Mouse (Mus musculus) intestine, embryonic 14.5 days (tissue): ENCODE measurements around the gene G430095P16Rik. TPM values are rescaled to one million over a fixed set of nuclear protein-coding genes. Genes with fewer than 3 reads are reported as not detected.

Experiments
- ATAC-seq: fragments of 200-750 bp; cut with Nextera tagmentation; replicated peaks from 2 replicates; pipeline ENCODE4 v1.8.0; 2017; ENCODE audit warnings: low read depth, moderate number of reproducible peaks, moderate TSS enrichment, moderate library complexity; ENCODE audit not compliant: low FRiP score, low TSS enrichment
- DNase-seq: peaks from one replicate; pipeline ENCODE4 v3.0.0-alpha.2; 2018; ENCODE audit warnings: low spot score
- H3K27ac ChIP-seq: fragments of 300-500 bp; sonication (generic); 2 replicates; pipeline ENCODE4 v1.5.1; 2014; ENCODE audit warnings: low read depth, mild to moderate bottlenecking, control low read depth
- H3K27me3 ChIP-seq: fragments of 300-500 bp; sonication (generic); replicated peaks from 2 replicates; pipeline ENCODE4 v1.6.1; 2014; ENCODE audit warnings: low read length, control low read depth; ENCODE audit not compliant: control insufficient read depth, insufficient read depth
- H3K36me3 ChIP-seq: fragments of 300-500 bp; sonication (generic); 2 replicates; pipeline ENCODE4 v1.6.1; 2014; ENCODE audit warnings: low read length, control low read depth; ENCODE audit not compliant: control insufficient read depth, insufficient read depth
- H3K4me1 ChIP-seq: fragments of 300-500 bp; sonication (generic); replicated peaks from 2 replicates; pipeline ENCODE4 v1.6.1; 2014; ENCODE audit warnings: low read length, control low read depth, mixed read lengths; ENCODE audit not compliant: control insufficient read depth, insufficient read depth
- H3K4me2 ChIP-seq: fragments of 300-500 bp; sonication (generic); 2 replicates; pipeline ENCODE4 v1.6.1; 2014; ENCODE audit warnings: low read length
- H3K4me3 ChIP-seq: fragments of 300-500 bp; sonication (generic); 2 replicates; pipeline ENCODE4 v1.5.1; 2014; ENCODE audit warnings: low read depth, low read length, control low read depth, mixed read lengths
- H3K9ac ChIP-seq: fragments of 300-500 bp; sonication (generic); 2 replicates; pipeline ENCODE4 v1.6.1; 2014; ENCODE audit warnings: mild to moderate bottlenecking, low read length
- H3K9me3 ChIP-seq: fragments of 300-500 bp; sonication (generic); 2 replicates; pipeline ENCODE4 v1.6.1; 2016; ENCODE audit warnings: low read length, control low read depth; ENCODE audit not compliant: control insufficient read depth
- WGBS: fragments of 180-500 bp; shearing (Covaris S2); extraction: QIAGEN DNeasy Blood & Tissue Kit; methylation state at CpG from one replicate; pipeline ENCODE4 v1.1.7; 2014; 5-methylcytosine and 5-hydroxymethylcytosine counted together
- polyA plus RNA-seq: library from polyadenylated mRNA; unstranded; fragments of >200 nt; fragmentation: Nextera tagmentation; extraction: Ambion mirVana; gene quantifications from 2 replicates; pipeline ENCODE4 v1.2.1, GENCODE M21; 2014

G430095P16Rik gene
- polyA plus RNA-seq, 1 experiment from 2014 or later, result 3.3 TPM

DNA sequence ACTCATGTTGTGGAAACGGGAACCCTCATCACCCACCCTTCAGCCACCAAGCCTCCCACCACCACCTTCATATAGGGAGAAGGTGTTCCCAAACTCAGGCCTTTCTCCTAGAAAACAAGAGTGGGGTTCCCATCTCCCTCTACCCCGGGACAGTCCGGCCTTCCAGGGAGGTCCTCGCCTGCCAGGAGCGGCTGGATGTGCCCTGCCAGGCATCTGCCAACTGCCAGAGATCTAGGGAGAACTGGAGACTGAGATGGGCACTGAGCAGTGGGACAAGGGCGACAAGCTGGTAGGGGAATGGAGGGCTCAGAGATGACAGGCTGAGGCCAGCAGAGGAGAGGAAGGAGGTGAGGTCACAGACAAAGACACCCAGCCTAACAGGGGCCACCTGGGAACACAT is 11.2 kb downstream of the G430095P16Rik start:
- H3K27me3 ChIP-seq, result peaks cover 25% of the 10 kb centered on the region; the same call in 1 of the 2 replicates
- no peak overlapping the region for H3K27ac ChIP-seq
- H3K9me3 ChIP-seq, result no peaks in the 10 kb centered on the region
- H3K4me3 ChIP-seq, result no peak overlapping the region
- DNase-seq, result no peak
- no peak for ATAC-seq
- no peak overlapping the region for H3K4me2 ChIP-seq
- H3K4me1 ChIP-seq, result peaks cover 25% of the 10 kb centered on the region
- WGBS, result 85% methylated on average over 6 of the region's 6 CpGs
- H3K36me3 ChIP-seq, result no peaks in the 10 kb centered on the region
- H3K9ac ChIP-seq, result no peak overlapping the region

- H3K27me3 ChIP-seq, result peaks cover 31% of the 10 kb centered on the region
- no peaks in the 10 kb centered on the region for H3K36me3 ChIP-seq
- H3K4me2 ChIP-seq, result no peak overlapping the region
- H3K4me1 ChIP-seq, result peaks cover 25% of the 10 kb centered on the region
- H3K27ac ChIP-seq, result no peak overlapping the region
- 79% methylated on average over 2 of the region's 2 CpGs for WGBS
- H3K9me3 ChIP-seq, result no peaks in the 10 kb centered on the region
- DNase-seq (no peak), ATAC-seq (no peak)
- H3K9ac ChIP-seq, result no peak overlapping the region
- H3K4me3 ChIP-seq, result no peak overlapping the region
These were observed 11.9 kb downstream of the G430095P16Rik start for GRCm38 (mm10) chr8:84734680-84735079.

DNA sequence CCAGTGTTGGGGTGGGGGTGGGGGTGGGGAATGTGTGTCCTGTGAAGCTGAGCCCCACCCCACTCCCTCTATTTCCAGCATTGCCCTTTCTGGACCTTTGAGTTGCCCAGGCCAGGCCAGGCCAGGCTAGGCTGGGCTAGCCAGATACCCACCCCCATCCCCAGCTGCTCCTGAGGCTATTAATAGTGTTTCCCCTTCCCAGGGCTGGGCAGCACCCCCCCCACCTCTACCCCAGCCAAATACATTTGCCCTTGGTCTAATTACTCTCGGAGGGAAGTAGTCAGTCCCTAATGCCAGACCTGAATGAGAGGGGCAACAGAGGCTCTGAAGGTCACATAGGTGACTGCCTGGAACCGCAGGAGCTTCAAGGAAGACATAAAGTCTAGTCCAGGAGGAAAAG is 12.8 kb downstream of the G430095P16Rik start:
- H3K36me3 ChIP-seq, result no peaks in the 10 kb centered on the region
- no peak overlapping the region for H3K4me2 ChIP-seq
- ATAC-seq (no peak), DNase-seq (no peak)
- H3K4me3 ChIP-seq, result no peak overlapping the region
- peaks cover 29% of the 10 kb centered on the region for H3K4me1 ChIP-seq
- 28% methylated on average over 2 of the region's 2 CpGs for WGBS
- H3K27me3 ChIP-seq, result peaks cover 31% of the 10 kb centered on the region
- no peak overlapping the region for H3K9ac ChIP-seq
- no peaks in the 10 kb centered on the region for H3K9me3 ChIP-seq
- no peak overlapping the region for H3K27ac ChIP-seq

DNA sequence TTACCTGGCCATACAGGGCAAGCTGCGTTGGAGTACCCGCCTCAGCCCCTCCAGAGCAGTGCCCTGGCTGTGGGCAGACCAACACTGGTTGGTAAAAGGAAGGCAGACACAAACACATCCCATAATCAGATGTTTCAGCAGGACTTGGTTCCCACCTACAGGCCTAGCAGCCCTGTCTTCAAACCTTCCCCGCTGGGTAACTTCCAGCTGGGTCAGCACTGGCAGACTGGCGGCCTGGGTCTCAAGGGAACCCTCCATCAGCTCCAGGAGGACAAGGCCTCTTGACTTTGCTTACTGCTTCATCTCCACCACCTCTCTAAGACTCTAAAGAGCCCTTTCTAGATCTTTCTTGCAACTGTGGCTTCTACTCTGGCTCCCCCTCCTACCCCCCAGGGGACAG is 13.7 kb downstream of the G430095P16Rik start:
- H3K9me3 ChIP-seq, result no peaks in the 10 kb centered on the region
- WGBS, result 88% methylated on average over 4 of the region's 4 CpGs
- no peak overlapping the region for H3K9ac ChIP-seq
- peaks cover 31% of the 10 kb centered on the region for H3K27me3 ChIP-seq
- no peak overlapping the region for H3K27ac ChIP-seq
- DNase-seq (no peak), ATAC-seq (no peak)
- no peaks in the 10 kb centered on the region for H3K36me3 ChIP-seq
- peaks cover 29% of the 10 kb centered on the region for H3K4me1 ChIP-seq
- H3K4me2 ChIP-seq, result no peak overlapping the region
- no peak overlapping the region for H3K4me3 ChIP-seq

- peak; percentile 92 for DNase-seq
- no peak overlapping the region for H3K27ac ChIP-seq
- peaks cover 29% of the 10 kb centered on the region for H3K4me1 ChIP-seq
- H3K4me3 ChIP-seq, result 0 out of 2 replicates have a peak overlapping the region, but pooled peaks have one; percentile 6
- H3K4me2 ChIP-seq, result peak overlapping the region; percentile 20; the same call in 1 of the 2 replicates
- no peak overlapping the region for H3K9ac ChIP-seq
- ATAC-seq, result peak; percentile 41
- H3K9me3 ChIP-seq, result no peaks in the 10 kb centered on the region
- peaks cover 34% of the 10 kb centered on the region for H3K27me3 ChIP-seq
- WGBS, result 3% methylated on average over 16 of the region's 16 CpGs
- H3K36me3 ChIP-seq, result no peaks in the 10 kb centered on the region
These were observed 14.8 kb downstream of the G430095P16Rik start for GRCm38 (mm10) chr8:84737608-84738007.

- Histone ChIP-seq H3K4me2 (no peak overlapping the region; the same call in 1 of the 2 replicates), H3K9me3 (no peaks in the 10 kb centered on the region), H3K9ac (no peak overlapping the region), H3K36me3 (no peaks in the 10 kb centered on the region), H3K27me3 (peaks cover 34% of the 10 kb centered on the region), H3K27ac (no peak overlapping the region), H3K4me1 (peaks cover 29% of the 10 kb centered on the region), H3K4me3 (no peak overlapping the region)
- ATAC-seq (no peak), DNase-seq (no peak)
- WGBS, result 30% methylated on average over 10 of the region's 10 CpGs
These were observed 15.5 kb downstream of the G430095P16Rik start for GRCm38 (mm10) chr8:84738266-84738665.

DNA sequence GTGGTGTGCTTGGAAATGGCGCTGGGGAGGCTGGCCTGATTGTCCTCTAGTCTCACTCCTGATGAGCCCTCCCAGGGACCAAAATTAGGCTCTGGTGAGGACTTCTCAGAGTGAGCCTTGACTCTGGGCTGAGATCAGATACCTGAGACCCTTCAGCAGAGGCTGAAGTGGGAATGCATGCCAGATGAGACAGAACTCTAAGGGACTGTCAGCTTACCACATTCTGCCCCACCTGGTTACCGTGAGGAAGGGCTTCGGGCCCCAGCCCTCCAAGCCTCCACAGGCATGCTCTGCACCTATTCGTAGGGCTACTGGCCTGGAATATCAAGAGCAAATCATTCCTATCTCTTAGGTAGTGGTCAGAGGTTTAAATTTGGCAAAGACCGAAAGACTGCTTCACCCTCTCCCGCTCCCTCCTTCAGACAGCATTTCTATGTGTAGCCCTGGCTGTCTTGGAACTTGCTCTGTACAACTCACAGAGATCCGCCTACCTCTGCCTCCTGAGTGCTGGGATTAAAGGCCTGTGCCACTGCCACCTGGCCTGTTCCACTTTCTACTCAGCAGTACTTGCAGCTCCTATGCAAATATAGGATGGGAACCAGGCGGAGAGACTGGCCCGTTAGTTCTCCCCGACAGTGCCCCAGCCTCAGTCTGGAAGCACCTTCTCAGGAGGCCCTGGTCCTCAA is 16.1 kb downstream of the G430095P16Rik start:
- H3K9ac ChIP-seq, result no peak overlapping the region
- H3K4me2 ChIP-seq, result no peak overlapping the region
- H3K4me3 ChIP-seq, result no peak overlapping the region
- WGBS, result 59% methylated on average over 10 of the region's 10 CpGs
- ATAC-seq (no peak), DNase-seq (no peak)
- H3K27ac ChIP-seq, result no peak overlapping the region
- no peaks in the 10 kb centered on the region for H3K36me3 ChIP-seq
- H3K4me1 ChIP-seq, result peaks cover 34% of the 10 kb centered on the region
- H3K9me3 ChIP-seq, result no peaks in the 10 kb centered on the region
- H3K27me3 ChIP-seq, result peaks cover 31% of the 10 kb centered on the region

- no peak overlapping the region for H3K27ac ChIP-seq
These were observed 16.6 kb downstream of the G430095P16Rik start for GRCm38 (mm10) chr8:84739401-84739742.

More at GRCm38 (mm10) chr8:84739401-84739742, 16.6 kb downstream of the G430095P16Rik start:
- WGBS, result 36% methylated on average over 1 of the region's 1 CpGs
- DNase-seq (no peak), ATAC-seq (no peak)
- Histone ChIP-seq H3K27me3 (peaks cover 31% of the 10 kb centered on the region), H3K4me1 (peaks cover 39% of the 10 kb centered on the region), H3K9me3 (no peaks in the 10 kb centered on the region), H3K9ac (no peak overlapping the region), H3K4me3 (no peak overlapping the region), H3K4me2 (no peak overlapping the region), H3K36me3 (no peaks in the 10 kb centered on the region)
